Mouse (Mus musculus): ENCODE results near the gene Rpl39l.

DNA sequence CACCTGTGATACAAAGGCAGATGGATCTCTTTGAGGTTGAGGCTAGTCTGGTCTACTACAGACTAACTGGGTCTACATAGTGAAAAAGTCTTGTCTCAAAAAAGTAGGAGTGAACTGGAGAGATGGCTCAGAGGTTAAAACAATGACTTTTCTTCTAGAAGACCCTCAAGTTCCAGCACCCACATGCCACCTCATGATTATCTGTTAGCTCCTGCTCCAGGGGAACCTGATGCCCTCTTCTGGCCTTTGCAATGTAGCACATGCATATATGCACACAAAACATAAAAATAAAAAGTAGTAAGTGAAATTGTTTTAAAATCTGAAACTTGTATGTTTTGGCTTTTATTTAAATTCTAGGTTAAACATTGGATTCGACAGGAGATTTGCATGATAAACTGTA is 38.8 kb downstream of the Rpl39l start:
- TF ChIP-seq CTCF (IDR thresholded peaks at IDR 0.05 in 2 of 3, conservative IDR thresholded peaks at IDR 0.05 in 1 of 3; ENCODE audit: control insufficient read depth in 1 of 3, insufficient read depth in 1 of 3, low read depth in 2 of 3, low read length in 3 of 3, poor library complexity in 1 of 3, severe bottlenecking in 1 of 3) = peak in 1 of 3 experiments; percentile 14; a peak in 1 of 6 replicates
- TF ChIP-seq GATA1 (IDR thresholded peaks at IDR 0.05; ENCODE audit: low read depth, low read length) = no peak
- TF ChIP-seq KAT2A (conservative IDR thresholded peaks at IDR 0.05; ENCODE audit: low read depth, low read length) = no peak
- no peak for TF ChIP-seq CHD1 (IDR thresholded peaks at IDR 0.05; ENCODE audit: low read depth, low read length)
- no peak for TF ChIP-seq ZMIZ1 (IDR thresholded peaks at IDR 0.05; ENCODE audit: low read depth, low read length)
- no peak for TF ChIP-seq POLR2A (IDR thresholded peaks at IDR 0.05; ENCODE audit: control insufficient read depth in 1 of 2, insufficient read depth in 1 of 2, low read depth in 1 of 2, low read length in 2 of 2, poor library complexity in 1 of 2)
- TF ChIP-seq MXI1 (IDR thresholded peaks at IDR 0.05; ENCODE audit: low read depth, low read length) = no peak
- TF ChIP-seq TAL1 (IDR thresholded peaks at IDR 0.05; ENCODE audit: low read length) = no peak
- no peak for TF ChIP-seq USF1 (IDR thresholded peaks at IDR 0.05; ENCODE audit: low read depth, low read length)

Measured in MEL (cell line).